Mouse (Mus musculus) heart, embryonic 11.5 days (tissue): Measurements from ENCODE around the gene Mier1. TPM values are rescaled to one million over a fixed set of nuclear protein-coding genes. Genes with fewer than 3 reads are reported as not detected.

Source experiments
- ATAC-seq: fragments of 200-750 bp; cut with Nextera tagmentation; replicated peaks from 2 replicates; pipeline ENCODE4 v1.8.0; 2017; ENCODE audit warnings: moderate library complexity; ENCODE audit not compliant: insufficient number of reproducible peaks, low FRiP score, low TSS enrichment
- H3K27ac ChIP-seq: fragments of 300-500 bp; sonication (generic); 2 replicates; pipeline ENCODE4 v1.5.1; 2014; ENCODE audit warnings: mild to moderate bottlenecking, low read depth, low read length
- H3K27me3 ChIP-seq: fragments of 300-500 bp; sonication (generic); 2 replicates; pipeline ENCODE4 v1.6.1; 2014; ENCODE audit warnings: mild to moderate bottlenecking, low read length, mixed read lengths; ENCODE audit not compliant: control insufficient read depth, insufficient read depth
- H3K36me3 ChIP-seq: fragments of 300-500 bp; sonication (generic); 2 replicates; pipeline ENCODE4 v1.6.1; 2014; ENCODE audit warnings: mild to moderate bottlenecking, low read length, moderate library complexity, mixed read lengths; ENCODE audit not compliant: control insufficient read depth, insufficient read depth
- H3K4me1 ChIP-seq: fragments of 300-500 bp; sonication (generic); 2 replicates; pipeline ENCODE4 v1.6.1; 2014; ENCODE audit warnings: low read length; ENCODE audit not compliant: control insufficient read depth, insufficient read depth
- H3K4me2 ChIP-seq: fragments of 300-500 bp; sonication (generic); 2 replicates; pipeline ENCODE4 v1.6.1; 2014; ENCODE audit warnings: mild to moderate bottlenecking, moderate library complexity
- H3K4me3 ChIP-seq: fragments of 300-500 bp; sonication (generic); 2 replicates; pipeline ENCODE4 v1.5.1; 2014; ENCODE audit warnings: low read depth, low read length
- H3K9ac ChIP-seq: fragments of 300-500 bp; sonication (generic); 2 replicates; pipeline ENCODE4 v1.6.1; 2014; ENCODE audit warnings: mild to moderate bottlenecking, low read depth, low read length, moderate library complexity
- H3K9me3 ChIP-seq: fragments of 300-500 bp; sonication (generic); replicated peaks from 2 replicates; pipeline ENCODE4 v1.6.1; 2016; ENCODE audit warnings: low read length; ENCODE audit not compliant: control insufficient read depth
- WGBS: fragments of 180-500 bp; shearing (Covaris S2); extraction: QIAGEN DNeasy Blood & Tissue Kit; methylation state at CpG from one replicate; pipeline ENCODE4 v1.1.7; 2014; ENCODE audit not compliant: insufficient replicate concordance; 5-methylcytosine and 5-hydroxymethylcytosine counted together
- polyA plus RNA-seq: library from polyadenylated mRNA; unstranded; fragments of >200 nt; fragmentation: Nextera tagmentation; extraction: Ambion mirVana; gene quantifications from 2 replicates; pipeline ENCODE4 v1.2.1, GENCODE M21; 2014

Gene Mier1
- polyA plus RNA-seq, 1 experiment from 2014 or later: 37.2 TPM

DNA sequence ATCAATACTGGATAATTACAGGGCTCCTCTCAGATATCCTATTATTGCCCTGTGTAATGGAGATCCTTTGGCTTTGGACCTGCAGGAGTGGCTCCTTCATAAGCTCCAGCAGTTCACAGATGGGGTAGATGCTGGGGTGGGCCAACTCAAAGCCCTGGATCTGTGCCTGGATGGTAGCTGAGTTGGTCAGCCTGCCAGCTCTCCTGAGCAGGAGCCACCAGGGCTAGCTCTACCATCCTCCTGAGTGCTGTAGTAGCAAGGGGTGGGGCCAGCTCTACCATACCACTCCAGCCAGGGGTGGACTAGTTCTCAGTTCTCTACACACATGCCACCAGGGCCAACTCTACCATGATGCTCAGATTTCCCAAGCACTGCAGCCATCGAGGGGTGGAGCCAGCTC is 85.9 kb downstream of the Mier1 start:
- no peak for ATAC-seq
- no peaks in the 10 kb centered on the region for H3K9me3 ChIP-seq
- H3K4me1 ChIP-seq: no peaks in the 10 kb centered on the region
- no peaks in the 10 kb centered on the region for H3K27me3 ChIP-seq
- no peak overlapping the region for H3K4me2 ChIP-seq
- no peak overlapping the region for H3K27ac ChIP-seq
- no peak overlapping the region for H3K4me3 ChIP-seq
- peaks cover 3% of the 10 kb centered on the region; the same call in 1 of the 2 replicates for H3K36me3 ChIP-seq
- 92% methylated on average over 1 of the region's 1 CpGs for WGBS
- no peak overlapping the region for H3K9ac ChIP-seq

GRCm38 (mm10) chr4:103203646-103204045 is 89.5 kb downstream of the Mier1 start:
- Histone ChIP-seq H3K9me3 (no peaks in the 10 kb centered on the region), H3K9ac (no peak overlapping the region), H3K27me3 (no peaks in the 10 kb centered on the region), H3K4me2 (no peak overlapping the region), H3K4me1 (no peaks in the 10 kb centered on the region), H3K27ac (no peak overlapping the region), H3K4me3 (no peak overlapping the region), H3K36me3 (0 out of 2 replicates have a peak, but pooled peaks cover 5% of the 10 kb centered on the region)
- no peak for ATAC-seq
- WGBS: 89% methylated on average over 2 of the region's 2 CpGs

- 80% methylated on average over 1 of the region's 1 CpGs for WGBS
- no peaks in the 10 kb centered on the region for H3K9me3 ChIP-seq
- no peaks in the 10 kb centered on the region for H3K27me3 ChIP-seq
- ATAC-seq: no peak
- H3K9ac ChIP-seq: no peak overlapping the region
- no peak overlapping the region for H3K4me2 ChIP-seq
- H3K27ac ChIP-seq: no peak overlapping the region
- 0 out of 2 replicates have a peak, but pooled peaks cover 2% of the 10 kb centered on the region for H3K4me1 ChIP-seq
- 0 out of 2 replicates have a peak, but pooled peaks cover 2% of the 10 kb centered on the region for H3K36me3 ChIP-seq
- H3K4me3 ChIP-seq: no peak overlapping the region
Observed at GRCm38 (mm10) chr4:103208553-103208952, 94.4 kb downstream of the Mier1 start.

- no peaks in the 10 kb centered on the region for H3K9me3 ChIP-seq
- peak overlapping the region; percentile 74 for H3K4me2 ChIP-seq
- H3K27me3 ChIP-seq: no peaks in the 10 kb centered on the region
- ATAC-seq: no peak
- WGBS: 5% methylated on average over 30 of the region's 30 CpGs
- peak overlapping the region; percentile 70 for H3K4me3 ChIP-seq
- H3K9ac ChIP-seq: peak overlapping the region; percentile 91
- H3K4me1 ChIP-seq: 0 out of 2 replicates have a peak, but pooled peaks cover 2% of the 10 kb centered on the region
- peak overlapping the region; percentile 96 for H3K27ac ChIP-seq
- H3K36me3 ChIP-seq: no peaks in the 10 kb centered on the region
Observed at GRCm38 (mm10) chr4:103213859-103214497, 99.8 kb downstream of the Mier1 start.

GRCm38 (mm10) chr4:103214498-103214924 is 100.3 kb downstream of the Mier1 start:
- Histone ChIP-seq H3K9ac (peak overlapping the region; percentile 91), H3K4me1 (0 out of 2 replicates have a peak, but pooled peaks cover 2% of the 10 kb centered on the region), H3K4me3 (peak overlapping the region; percentile 70), H3K27me3 (no peaks in the 10 kb centered on the region), H3K27ac (peak overlapping the region; percentile 96), H3K9me3 (no peaks in the 10 kb centered on the region), H3K36me3 (no peaks in the 10 kb centered on the region), H3K4me2 (peak overlapping the region; percentile 74)
- WGBS: under 1% methylated on average over 48 of the region's 48 CpGs
- peak; percentile 72 for ATAC-seq

Other genes starting within 250 kb of the Mier1 start
- not detected in 2 replicates for gene Tctex1d1, start 135.8 kb upstream of the Mier1 start, polyA plus RNA-seq
- 0.40 TPM in 1 of 2 replicates, not detected in the other for gene Insl5, start 87.5 kb upstream of the Mier1 start, polyA plus RNA-seq
- gene Wdr78, start 165 bp downstream of the Mier1 start, polyA plus RNA-seq: 1.7 and 2.2 TPM in 2 replicates
- 8.8 and 11.1 TPM in 2 replicates for gene Slc35d1, start 100.8 kb downstream of the Mier1 start, polyA plus RNA-seq
- gene 4921539E11Rik, start 176.5 kb downstream of the Mier1 start, polyA plus RNA-seq: not detected in 2 replicates
- gene Oma1, start 199.4 kb downstream of the Mier1 start, polyA plus RNA-seq: 19.8 and 22.5 TPM in 2 replicates